Mouse (Mus musculus) layer of hippocampus, postnatal 10 days (tissue): Measurements from ENCODE around the gene Rps19bp1. TPM values are rescaled to one million over a fixed set of nuclear protein-coding genes. Genes with fewer than 3 reads are reported as not detected.

Experiments
- DNase-seq, 2 experiments: peaks; one replicate each; pipeline ENCODE4 v3.0.0; 2021; ENCODE audit warnings: low spot score in 2 of 2
- total RNA-seq, 2 experiments: library from RNA; stranded (reverse); gene quantifications; 2 replicates each; pipeline ENCODE4 v1.2.3; 2021

The Rps19bp1 gene
- total RNA-seq, 2 experiments from 2014 or later, result 39.9 to 42.2 TPM

GRCm38 (mm10) chr15:80257602-80258239 lies 6.4 kb downstream of the Rps19bp1 start:
- peak in 1 of 2 experiments; percentile 36 for DNase-seq

- no peak for DNase-seq
Observed at GRCm38 (mm10) chr15:80256656-80257601, 7.2 kb downstream of the Rps19bp1 start.

- DNase-seq, result no peak
Observed at GRCm38 (mm10) chr15:80256242-80256641, 7.9 kb downstream of the Rps19bp1 start.

GRCm38 (mm10) chr15:80255646-80256121 lies 8.4 kb downstream of the Rps19bp1 start:
- DNase-seq, result peak; percentile 68 to 75

GRCm38 (mm10) chr15:80254847-80255645 lies 9.1 kb downstream of the Rps19bp1 start, which contains the start of gene Atf4:
Gene Atf4, plus strand, starts transcription at chr15:80255184.
- peak; percentile 98 for DNase-seq

- DNase-seq, result no peak
Observed at GRCm38 (mm10) chr15:80254207-80254606, 9.9 kb downstream of the Rps19bp1 start.

- DNase-seq, result no peak
Observed at GRCm38 (mm10) chr15:80253530-80253929, 10.6 kb downstream of the Rps19bp1 start.

- DNase-seq, result no peak
Observed at GRCm38 (mm10) chr15:80250586-80250985, 13.5 kb downstream of the Rps19bp1 start.

- DNase-seq, result no peak
Observed at GRCm38 (mm10) chr15:80249672-80250071, 14.4 kb downstream of the Rps19bp1 start.

- DNase-seq, result no peak
Observed at GRCm38 (mm10) chr15:80248596-80248995, 15.5 kb downstream of the Rps19bp1 start.

- DNase-seq, result no peak
Observed at GRCm38 (mm10) chr15:80248135-80248534, 16.0 kb downstream of the Rps19bp1 start.

- DNase-seq, result no peak
Observed at GRCm38 (mm10) chr15:80235535-80235934, 28.6 kb downstream of the Rps19bp1 start, which contains the start of gene AC140267.1. Gene AC140267.1, plus strand, starts transcription at chr15:80235835.

GRCm38 (mm10) chr15:80233733-80234509 lies 30.2 kb downstream of the Rps19bp1 start, which contains the start of gene Mief1:
Gene Mief1, plus strand, starts transcription at chr15:80234018.
- peak; percentile 93 to 96 for DNase-seq

- DNase-seq, result no peak
Observed at GRCm38 (mm10) chr15:80233053-80233452, 31.1 kb downstream of the Rps19bp1 start.

- DNase-seq, result no peak
Observed at GRCm38 (mm10) chr15:80232331-80232730, 31.8 kb downstream of the Rps19bp1 start.

GRCm38 (mm10) chr15:80228071-80228800 lies 35.9 kb downstream of the Rps19bp1 start:
- no peak for DNase-seq

GRCm38 (mm10) chr15:80225796-80226195 lies 38.3 kb downstream of the Rps19bp1 start:
- peak; percentile 55 to 67 for DNase-seq

- peak; percentile 82 to 86 for DNase-seq
Observed at GRCm38 (mm10) chr15:80225208-80225607, 38.9 kb downstream of the Rps19bp1 start.

GRCm38 (mm10) chr15:80223751-80224150 lies 40.4 kb downstream of the Rps19bp1 start:
- DNase-seq, result no peak
